Mouse (Mus musculus) embryonic facial prominence, embryonic 11.5 days (tissue): ENCODE data around the gene Ubb. TPM values are rescaled to one million over a fixed set of nuclear protein-coding genes. Genes with fewer than 3 reads are reported as not detected.
A peak's percentile ranks its signal among the peaks of the same experiment; 100 is the strongest.
"Not testable (repeated sequence)": the region's sequence is repeated elsewhere in the genome, so short reads cannot be mapped to it uniquely, and the experiment has no call there.

Source experiments
- ATAC-seq: fragments of 200-750 bp; cut with Nextera tagmentation; replicated peaks from 2 replicates; pipeline ENCODE4 v1.8.0; 2017; ENCODE audit warnings: low read depth; ENCODE audit not compliant: insufficient number of reproducible peaks, low FRiP score, low TSS enrichment
- DNase-seq: peaks from one replicate; pipeline ENCODE4 v3.0.0-alpha.2; 2015; ENCODE audit warnings: low spot score
- H3K27ac ChIP-seq: fragments of 300-500 bp; sonication (generic); replicated peaks from 2 replicates; pipeline ENCODE4 v1.5.1; 2014; ENCODE audit warnings: mild to moderate bottlenecking, low read depth, low read length, control low read depth
- H3K27me3 ChIP-seq: fragments of 300-500 bp; sonication (generic); 2 replicates; pipeline ENCODE4 v1.6.1; 2014; ENCODE audit warnings: mild to moderate bottlenecking, low read length, moderate library complexity, mixed read lengths; ENCODE audit not compliant: control insufficient read depth, insufficient read depth
- H3K36me3 ChIP-seq: fragments of 300-500 bp; sonication (generic); replicated peaks from 2 replicates; pipeline ENCODE4 v1.6.1; 2014; ENCODE audit warnings: low read depth, mild to moderate bottlenecking, low read length, moderate library complexity, mixed read lengths; ENCODE audit not compliant: control insufficient read depth, insufficient read depth
- H3K4me1 ChIP-seq: fragments of 300-500 bp; sonication (generic); 2 replicates; pipeline ENCODE4 v1.6.1; 2014; ENCODE audit warnings: low read length, mixed read lengths; ENCODE audit not compliant: control insufficient read depth, insufficient read depth
- H3K4me2 ChIP-seq: fragments of 300-500 bp; sonication (generic); 2 replicates; pipeline ENCODE4 v1.6.1; 2014; ENCODE audit warnings: low read depth, mild to moderate bottlenecking, control low read depth, low read length, moderate library complexity
- H3K4me3 ChIP-seq: fragments of 300-500 bp; sonication (generic); 2 replicates; pipeline ENCODE4 v1.5.1; 2014; ENCODE audit warnings: low read depth, low read length, control low read depth
- H3K9ac ChIP-seq: fragments of 300-500 bp; sonication (generic); replicated peaks from 2 replicates; pipeline ENCODE4 v1.6.1; 2014; ENCODE audit warnings: mild to moderate bottlenecking, control low read depth, low read length
- H3K9me3 ChIP-seq: fragments of 300-500 bp; sonication (generic); replicated peaks from 2 replicates; pipeline ENCODE4 v1.6.1; 2016; ENCODE audit warnings: mild to moderate bottlenecking, low read length, inconsistent platforms, mixed read lengths; ENCODE audit not compliant: control insufficient read depth
- WGBS: fragments of 180-500 bp; shearing (Covaris S2); extraction: QIAGEN DNeasy Blood & Tissue Kit; methylation state at CpG from one replicate; pipeline ENCODE4 v1.1.7; 2014; 5-methylcytosine and 5-hydroxymethylcytosine counted together
- polyA plus RNA-seq: library from polyadenylated mRNA; unstranded; fragments of >200 nt; fragmentation: Nextera tagmentation; extraction: Ambion mirVana; gene quantifications from 2 replicates; pipeline ENCODE4 v1.2.1, GENCODE M21; 2014

The Ubb gene
- polyA plus RNA-seq: 3,780 and 3,916 TPM in 2 replicates

- under 1% methylated on average over 40 of the region's 40 CpGs for WGBS
- H3K27ac ChIP-seq: peak within 1 kb of the TSS; percentile 90
- peak; percentile 92 for ATAC-seq
- peak within 1 kb of the TSS; percentile 64 for H3K4me2 ChIP-seq
- H3K9me3 ChIP-seq: no peaks in the 10 kb centered on the region
- H3K36me3 ChIP-seq: peaks cover 4% of the 10 kb centered on the region; the same call in 1 of the 2 replicates
- H3K4me3 ChIP-seq: peak within 1 kb of the TSS; percentile 73
- no peaks in the 10 kb centered on the region; the same call in 1 of the 2 replicates for H3K4me1 ChIP-seq
- no peaks in the 10 kb centered on the region for H3K27me3 ChIP-seq
- DNase-seq: peak; percentile 100
- peak within 1 kb of the TSS; percentile 87 for H3K9ac ChIP-seq
Measured at GRCm38 (mm10) chr11:62550727-62551225, at the start of gene Ubb. Ubb (plus strand) TSS chr11:62551171.

GRCm38 (mm10) chr11:62507683-62508082 lies 43.3 kb upstream of the Ubb start:
- H3K9ac ChIP-seq: no peak overlapping the region
- WGBS: 91% methylated on average over 4 of the region's 4 CpGs
- no peak for ATAC-seq

DNA sequence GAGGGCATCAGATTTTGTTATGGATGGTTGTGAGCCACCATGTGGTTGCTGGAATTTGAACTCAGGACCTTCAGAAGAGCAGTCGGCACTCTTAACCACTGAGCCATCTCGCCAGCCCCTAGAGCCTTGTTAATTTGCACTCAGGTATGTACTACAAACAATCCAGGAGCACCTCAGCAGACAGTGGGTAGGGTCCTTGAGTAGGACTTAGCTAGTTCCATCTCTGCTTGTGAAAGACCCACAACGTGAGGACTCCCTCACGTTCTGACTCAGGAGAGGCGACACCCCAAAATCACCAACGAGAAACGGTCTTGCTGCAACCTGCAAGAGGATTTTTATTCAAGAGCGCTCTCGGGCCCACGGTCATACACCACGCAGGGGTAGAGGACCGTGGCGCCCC lies 42.6 kb upstream of the Ubb start:
- ATAC-seq, H3K27me3 ChIP-seq, H3K27ac ChIP-seq, H3K4me2 ChIP-seq, H3K36me3 ChIP-seq, H3K4me1 ChIP-seq, H3K9ac ChIP-seq, DNase-seq, H3K9me3 ChIP-seq, H3K4me3 ChIP-seq: not testable (repeated sequence)
- WGBS: 95% methylated on average over 13 of the region's 13 CpGs

More at GRCm38 (mm10) chr11:62507683-62508082, 43.3 kb upstream of the Ubb start:
- Histone ChIP-seq H3K4me1 (no peaks in the 10 kb centered on the region), H3K36me3 (no peaks in the 10 kb centered on the region), H3K27me3 (no peaks in the 10 kb centered on the region), H3K9me3 (no peaks in the 10 kb centered on the region), H3K27ac (no peak overlapping the region), H3K4me2 (no peak overlapping the region), H3K4me3 (no peak overlapping the region)
- no peak for DNase-seq

- H3K4me3 ChIP-seq, H3K27ac ChIP-seq, H3K9me3 ChIP-seq, H3K36me3 ChIP-seq, H3K4me1 ChIP-seq, H3K9ac ChIP-seq, H3K4me2 ChIP-seq, H3K27me3 ChIP-seq, ATAC-seq, DNase-seq: not testable (repeated sequence)
- 93% methylated on average over 5 of the region's 5 CpGs for WGBS
Measured at GRCm38 (mm10) chr11:62508816-62509215, 42.2 kb upstream of the Ubb start.

DNA sequence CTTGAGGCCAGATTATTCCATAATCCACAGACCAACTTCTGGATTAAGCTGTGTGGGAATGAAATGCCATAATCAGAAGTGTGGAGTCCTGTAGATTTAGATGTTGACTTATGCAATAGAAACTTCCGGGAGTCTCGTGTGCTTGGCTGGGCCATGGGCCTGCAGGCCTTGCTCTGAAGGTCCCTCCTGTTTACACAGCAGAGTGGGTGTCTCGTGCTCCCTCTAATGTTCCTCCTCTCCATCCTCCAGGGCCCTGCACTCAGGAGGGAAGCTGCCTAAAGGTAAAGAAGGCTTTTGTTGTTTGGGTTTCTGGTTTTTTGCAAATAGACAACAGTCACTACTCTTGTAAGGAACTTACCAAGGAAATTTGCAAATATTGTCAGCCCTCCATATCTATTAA lies 41.4 kb upstream of the Ubb start:
- H3K27me3 ChIP-seq: no peaks in the 10 kb centered on the region
- no peaks in the 10 kb centered on the region for H3K9me3 ChIP-seq
- ATAC-seq (no peak), DNase-seq (no peak)
- H3K27ac ChIP-seq: no peak overlapping the region
- H3K4me1 ChIP-seq: no peaks in the 10 kb centered on the region
- no peak overlapping the region for H3K4me3 ChIP-seq
- H3K9ac ChIP-seq: no peak overlapping the region
- no peaks in the 10 kb centered on the region for H3K36me3 ChIP-seq
- no peak overlapping the region for H3K4me2 ChIP-seq
- 81% methylated on average over 3 of the region's 3 CpGs for WGBS

DNA sequence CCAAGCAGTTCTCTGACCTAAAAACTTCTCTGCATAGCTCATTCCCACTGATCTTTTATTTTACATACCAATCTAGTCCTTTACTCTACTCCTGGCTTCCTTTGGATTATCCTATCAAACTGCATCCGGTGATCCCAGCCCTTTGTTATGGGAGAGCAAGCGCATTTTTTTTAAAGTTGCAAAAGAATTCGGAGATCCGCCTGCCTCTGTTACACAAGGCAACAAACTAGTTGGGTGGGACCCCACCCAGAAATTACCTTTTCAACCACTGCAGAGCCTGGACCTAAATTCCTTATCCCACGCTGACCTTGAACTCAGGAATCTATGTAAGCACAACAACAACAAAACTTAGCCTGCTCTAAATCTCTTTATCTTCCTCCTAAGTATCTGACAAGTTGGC lies 40.0 kb upstream of the Ubb start:
- Histone ChIP-seq H3K9me3 (no peaks in the 10 kb centered on the region), H3K27me3 (no peaks in the 10 kb centered on the region), H3K4me2 (no peak overlapping the region), H3K27ac (no peak overlapping the region), H3K4me1 (no peaks in the 10 kb centered on the region), H3K9ac (no peak overlapping the region), H3K36me3 (no peaks in the 10 kb centered on the region), H3K4me3 (no peak overlapping the region)
- 87% methylated on average over 5 of the region's 5 CpGs for WGBS
- ATAC-seq: no peak
- no peak for DNase-seq

- DNase-seq (no peak), ATAC-seq (no peak)
- WGBS: 77% methylated on average over 13 of the region's 13 CpGs
- Histone ChIP-seq H3K27ac (no peak overlapping the region), H3K4me3 (no peak overlapping the region), H3K4me2 (no peak overlapping the region), H3K9me3 (no peaks in the 10 kb centered on the region), H3K9ac (no peak overlapping the region), H3K4me1 (no peaks in the 10 kb centered on the region), H3K27me3 (no peaks in the 10 kb centered on the region), H3K36me3 (no peaks in the 10 kb centered on the region)
Measured at GRCm38 (mm10) chr11:62511444-62512202, 39.3 kb upstream of the Ubb start.

DNA sequence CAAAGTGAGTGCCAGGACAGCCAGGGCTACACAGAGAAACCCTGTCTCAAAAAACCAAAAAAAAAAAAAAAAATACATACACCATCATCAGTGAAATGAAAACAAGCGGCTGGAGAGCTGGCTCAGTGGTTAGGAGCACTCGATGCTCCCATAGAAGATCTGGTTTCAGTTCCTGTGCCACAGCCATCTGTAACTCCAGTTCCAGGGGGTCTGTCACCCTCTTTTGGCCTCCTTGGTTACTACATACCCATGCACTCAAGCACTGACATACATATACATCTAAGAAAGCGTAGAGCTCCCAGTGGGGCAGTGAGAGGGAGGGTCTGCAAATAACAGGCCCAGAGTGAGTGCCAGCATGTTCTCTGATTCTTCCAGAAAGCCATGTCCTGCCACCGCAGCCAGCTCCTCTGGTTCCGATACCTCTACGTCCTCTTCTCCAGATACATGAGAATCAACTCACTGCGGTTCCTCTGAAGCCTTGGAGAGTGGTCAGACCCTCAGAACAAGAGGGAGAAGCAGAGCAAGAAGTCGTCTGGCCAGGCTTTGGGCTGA lies 38.4 kb upstream of the Ubb start:
- no peak overlapping the region for H3K9ac ChIP-seq
- no peak for ATAC-seq
- H3K4me2 ChIP-seq: no peak overlapping the region
- H3K4me3 ChIP-seq: no peak overlapping the region
- no peaks in the 10 kb centered on the region for H3K27me3 ChIP-seq
- H3K27ac ChIP-seq: no peak overlapping the region
- H3K4me1 ChIP-seq: no peaks in the 10 kb centered on the region
- H3K36me3 ChIP-seq: no peaks in the 10 kb centered on the region
- 83% methylated on average over 8 of the region's 8 CpGs for WGBS
- DNase-seq: no peak
- H3K9me3 ChIP-seq: no peaks in the 10 kb centered on the region
